Mouse (Mus musculus): ENCODE measurements around the gene Hoxd8. TPM values are rescaled to one million over a fixed set of nuclear protein-coding genes. Genes with fewer than 3 reads are reported as not detected.
A peak's percentile ranks its signal among the peaks of the same experiment; 100 is the strongest.

Gene Hoxd8
- total RNA-seq, 1 experiment: 1.2 TPM

DNA sequence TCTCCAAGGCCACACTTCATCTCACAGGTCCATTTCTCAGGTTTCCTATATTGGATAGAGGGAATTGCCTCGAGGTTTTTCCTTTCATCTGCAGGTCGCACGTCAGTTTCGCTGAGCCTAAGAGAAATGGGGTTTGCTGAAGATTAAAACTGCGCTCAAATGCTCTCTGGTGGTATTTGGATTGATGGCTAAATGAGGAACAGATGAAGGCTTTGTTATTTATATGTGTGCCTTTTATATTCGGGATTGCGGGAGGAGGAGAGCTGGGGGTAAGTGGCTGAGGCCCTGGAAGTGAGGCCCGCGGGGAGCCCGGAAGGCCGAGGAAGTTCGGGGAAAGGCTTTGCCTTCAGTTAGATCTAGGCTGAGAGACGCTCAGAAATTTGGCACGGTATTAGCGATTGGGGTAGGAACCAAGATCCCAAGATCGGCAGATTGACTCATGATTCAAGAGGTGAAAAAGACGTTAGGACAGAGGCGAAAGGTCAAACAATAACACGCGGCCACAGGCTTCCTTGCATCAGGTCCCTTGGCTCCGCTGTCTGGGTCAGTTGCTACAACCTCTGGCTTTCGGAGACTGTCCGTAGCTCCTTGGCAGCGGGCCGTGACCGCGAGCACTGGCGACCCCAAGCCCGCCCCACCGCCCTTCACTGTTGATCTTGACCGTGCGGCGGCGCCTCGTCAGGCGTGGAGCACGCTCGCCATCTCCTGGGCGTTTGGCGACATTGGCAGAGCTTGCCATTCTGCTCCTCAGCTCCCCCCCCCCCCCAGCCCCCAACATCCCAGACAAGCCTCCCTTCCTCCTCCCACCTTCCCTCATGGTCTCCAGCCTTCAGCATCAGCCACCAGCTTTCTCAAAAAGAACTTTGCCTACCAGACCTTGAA lies 31.7 kb upstream of the Hoxd8 start:
- in situ Hi-C loops (cut with MboI; ENCODE audit: low sequenced_read_pairs in 2 of 2, unreplicated experiment in 2 of 2): loop anchor here (25.0 kb wide), 2 partner anchors 610 to 1110 kb away; no protein-coding TSS in a partner anchor

DNA sequence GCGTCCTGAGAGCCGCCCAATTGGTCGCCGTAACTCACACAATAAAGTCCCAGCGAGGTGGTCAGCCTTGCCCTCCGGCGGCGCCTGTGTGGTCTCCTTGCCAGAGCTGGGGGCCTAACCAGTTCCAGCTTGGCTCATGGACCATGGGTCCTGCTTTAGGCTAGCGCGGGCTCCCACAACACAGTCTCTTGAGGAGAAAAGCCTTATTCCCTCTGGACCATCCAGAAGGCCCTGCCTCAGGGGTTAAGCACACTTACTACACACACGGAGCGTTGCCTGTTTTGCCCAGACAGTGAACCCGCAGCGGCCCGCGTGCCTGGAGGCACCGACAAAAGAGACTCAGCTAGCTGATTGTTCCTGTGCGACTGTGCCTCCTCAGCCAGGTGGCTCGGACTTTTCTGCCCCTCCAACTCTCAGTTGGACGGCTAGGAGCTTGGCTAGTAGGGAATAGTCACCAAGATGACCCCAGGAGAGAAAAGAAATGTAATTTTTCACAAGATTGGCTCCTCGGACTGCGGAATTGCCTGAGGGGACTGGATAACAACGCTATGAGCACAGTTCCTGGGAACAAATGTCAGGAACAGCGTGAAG lies 30.5 kb upstream of the Hoxd8 start:
- TF ChIP-seq HCFC1 (IDR thresholded peaks at IDR 0.05; ENCODE audit: borderline replicate concordance, insufficient read depth, low read length) (no peak), ZC3H11A (IDR thresholded peaks at IDR 0.05; ENCODE audit: borderline replicate concordance, low read depth, low read length) (no peak), CHD2 (IDR thresholded peaks at IDR 0.05; ENCODE audit: low read depth, low read length) (no peak), MAFK (IDR thresholded peaks at IDR 0.05; ENCODE audit: insufficient read depth, low read depth, low read length) (no peak)
- Histone ChIP-seq H3K36me3 (ENCODE audit: control insufficient read depth, insufficient read depth, low read length, poor library complexity, severe bottlenecking) (no peaks in the 10 kb centered on the region), H3K4me1 (ENCODE audit: control insufficient read depth in 2 of 2, insufficient read depth in 2 of 2, low read length in 2 of 2, poor library complexity in 1 of 2) (peaks cover 0 to 2% of the 10 kb centered on the region in 2 experiments; a peak in 1 of 4 replicates), H3K9ac (ENCODE audit: insufficient read depth, low read depth, low read length, poor library complexity, severe bottlenecking) (no peak overlapping the region), H3K9me3 (ENCODE audit: control insufficient read depth, insufficient read depth, low read depth, low read length) (no peaks in the 10 kb centered on the region), H3K27ac (ENCODE audit: insufficient read depth, low read depth, low read length, poor library complexity, severe bottlenecking) (no peak overlapping the region), H3K4me3 (ENCODE audit: insufficient read depth in 1 of 2, low read depth in 1 of 2, low read length in 2 of 2, poor library complexity in 1 of 2, severe bottlenecking in 1 of 2) (no peak overlapping the region)
- DNase-seq (ENCODE audit: low read depth, low spot score): no peak
- in situ Hi-C loops (cut with MboI; ENCODE audit: low sequenced_read_pairs in 2 of 2, unreplicated experiment in 2 of 2): loop anchor here (25.0 kb wide), 2 partner anchors 612 to 1112 kb away; no protein-coding TSS in a partner anchor

More for the DNA sequence above, 31.7 kb upstream of the Hoxd8 start:
- DNase-seq (ENCODE audit: low read depth, low spot score): no peak
- Histone ChIP-seq H3K27ac (ENCODE audit: insufficient read depth, low read depth, low read length, poor library complexity, severe bottlenecking) (no peak overlapping the region), H3K36me3 (ENCODE audit: control insufficient read depth, insufficient read depth, low read length, poor library complexity, severe bottlenecking) (no peaks in the 10 kb centered on the region), H3K9me3 (ENCODE audit: control insufficient read depth, insufficient read depth, low read depth, low read length) (no peaks in the 10 kb centered on the region), H3K9ac (ENCODE audit: insufficient read depth, low read depth, low read length, poor library complexity, severe bottlenecking) (peak overlapping the region; percentile 15; the same call in 1 of the 2 replicates), H3K4me1 (ENCODE audit: control insufficient read depth in 2 of 2, insufficient read depth in 2 of 2, low read length in 2 of 2, poor library complexity in 1 of 2) (peaks cover 0 to 5% of the 10 kb centered on the region in 2 experiments; a peak in 1 of 4 replicates), H3K4me3 (ENCODE audit: insufficient read depth in 1 of 2, low read depth in 1 of 2, low read length in 2 of 2, poor library complexity in 1 of 2, severe bottlenecking in 1 of 2) (peak overlapping the region; percentile 44 to 55)
- 0 out of 2 replicates have a peak, but pooled peaks have one; percentile 31 for TF ChIP-seq ZC3H11A (IDR thresholded peaks at IDR 0.05; ENCODE audit: borderline replicate concordance, low read depth, low read length)
- TF ChIP-seq HCFC1 (IDR thresholded peaks at IDR 0.05; ENCODE audit: borderline replicate concordance, insufficient read depth, low read length): no peak

DNA sequence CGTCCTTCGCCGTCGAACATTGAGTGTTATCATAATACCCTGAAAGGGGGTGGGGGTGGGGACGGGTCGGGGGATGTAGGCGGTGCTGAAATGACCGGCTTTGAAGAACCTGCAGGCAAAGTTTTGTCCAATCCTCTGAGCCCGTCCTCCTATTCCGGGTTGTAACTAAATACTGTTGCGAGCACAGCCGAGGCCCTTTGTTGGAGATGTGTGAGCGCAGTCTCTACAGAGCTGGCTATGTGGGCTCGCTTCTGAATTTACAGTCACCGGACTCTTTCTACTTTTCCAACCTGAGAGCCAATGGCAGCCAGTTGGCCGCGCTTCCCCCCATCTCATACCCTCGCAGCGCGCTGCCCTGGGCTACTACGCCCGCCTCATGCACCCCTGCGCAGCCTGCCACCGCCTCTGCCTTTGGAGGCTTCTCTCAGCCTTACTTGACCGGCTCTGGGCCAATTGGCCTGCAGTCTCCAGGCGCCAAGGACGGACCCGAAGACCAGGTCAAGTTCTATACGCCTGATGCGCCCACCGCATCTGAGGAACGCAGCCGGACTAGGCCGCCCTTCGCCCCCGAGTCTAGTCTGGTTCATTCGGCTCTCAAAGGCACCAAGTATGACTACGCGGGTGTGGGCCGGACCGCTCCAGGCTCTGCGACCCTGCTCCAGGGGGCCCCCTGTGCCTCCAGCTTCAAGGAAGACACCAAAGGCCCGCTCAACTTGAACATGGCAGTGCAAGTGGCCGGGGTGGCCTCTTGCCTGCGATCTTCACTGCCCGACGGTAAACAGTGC lies 29.3 kb upstream of the Hoxd8 start, which contains the start of gene Hoxd12:
Gene Hoxd12, plus strand, starts transcription at position 133 of the 785 bp plus-strand sequence.
- TF ChIP-seq ZC3H11A (IDR thresholded peaks at IDR 0.05; ENCODE audit: borderline replicate concordance, low read depth, low read length) (no peak), CHD2 (IDR thresholded peaks at IDR 0.05; ENCODE audit: low read depth, low read length) (no peak), ZNF384 (IDR thresholded peaks at IDR 0.05; ENCODE audit: low read depth, low read length) (no peak), MAFK (IDR thresholded peaks at IDR 0.05; ENCODE audit: insufficient read depth, low read depth, low read length) (no peak), HCFC1 (IDR thresholded peaks at IDR 0.05; ENCODE audit: borderline replicate concordance, insufficient read depth, low read length) (no peak)
- no peak within 1 kb of the TSS for H3K27ac ChIP-seq (ENCODE audit: insufficient read depth, low read depth, low read length, poor library complexity, severe bottlenecking)
- H3K36me3 ChIP-seq (ENCODE audit: control insufficient read depth, insufficient read depth, low read length, poor library complexity, severe bottlenecking): no peaks in the 10 kb centered on the region
- no peak within 1 kb of the TSS for H3K9ac ChIP-seq (ENCODE audit: insufficient read depth, low read depth, low read length, poor library complexity, severe bottlenecking)
- H3K9me3 ChIP-seq (ENCODE audit: control insufficient read depth, insufficient read depth, low read depth, low read length): no peaks in the 10 kb centered on the region
- no peak for DNase-seq (ENCODE audit: low read depth, low spot score)
- peaks cover 0 to 5% of the 10 kb centered on the region in 2 experiments; a peak in 1 of 4 replicates for H3K4me1 ChIP-seq (ENCODE audit: control insufficient read depth in 2 of 2, insufficient read depth in 2 of 2, low read length in 2 of 2, poor library complexity in 1 of 2)
- in situ Hi-C loops (cut with MboI; ENCODE audit: low sequenced_read_pairs in 2 of 2, unreplicated experiment in 2 of 2): loop anchor here (25.0 kb wide), 3 partner anchors 613 to 1113 kb away; no protein-coding TSS in a partner anchor
- peak within 1 kb of the TSS in 1 of 2 experiments; percentile 18; a peak in 1 of 4 replicates for H3K4me3 ChIP-seq (ENCODE audit: insufficient read depth in 1 of 2, low read depth in 1 of 2, low read length in 2 of 2, poor library complexity in 1 of 2, severe bottlenecking in 1 of 2)

GRCm38 (mm10) chr2:74675666-74676282 lies 28.6 kb upstream of the Hoxd8 start:
- DNase-seq (ENCODE audit: low read depth, low spot score): no peak
- peaks cover 0 to 7% of the 10 kb centered on the region in 2 experiments; a peak in 1 of 4 replicates for H3K4me1 ChIP-seq (ENCODE audit: control insufficient read depth in 2 of 2, insufficient read depth in 2 of 2, low read length in 2 of 2, poor library complexity in 1 of 2)
- H3K36me3 ChIP-seq (ENCODE audit: control insufficient read depth, insufficient read depth, low read length, poor library complexity, severe bottlenecking): no peaks in the 10 kb centered on the region
- peak overlapping the region in 1 of 2 experiments; percentile 18; a peak in 1 of 4 replicates for H3K4me3 ChIP-seq (ENCODE audit: insufficient read depth in 1 of 2, low read depth in 1 of 2, low read length in 2 of 2, poor library complexity in 1 of 2, severe bottlenecking in 1 of 2)
- no peaks in the 10 kb centered on the region for H3K9me3 ChIP-seq (ENCODE audit: control insufficient read depth, insufficient read depth, low read depth, low read length)
- H3K9ac ChIP-seq (ENCODE audit: insufficient read depth, low read depth, low read length, poor library complexity, severe bottlenecking): no peak overlapping the region
- H3K27ac ChIP-seq (ENCODE audit: insufficient read depth, low read depth, low read length, poor library complexity, severe bottlenecking): no peak overlapping the region
- in situ Hi-C loops (cut with MboI; ENCODE audit: low sequenced_read_pairs in 2 of 2, unreplicated experiment in 2 of 2): loop anchor here in 1 of 2 experiments (25.0 kb wide), 1 partner anchor 912 kb away; no protein-coding TSS in a partner anchor
- TF ChIP-seq ZNF384 (IDR thresholded peaks at IDR 0.05; ENCODE audit: low read depth, low read length) (no peak), MAFK (IDR thresholded peaks at IDR 0.05; ENCODE audit: insufficient read depth, low read depth, low read length) (no peak), CHD2 (IDR thresholded peaks at IDR 0.05; ENCODE audit: low read depth, low read length) (no peak), ZC3H11A (IDR thresholded peaks at IDR 0.05; ENCODE audit: borderline replicate concordance, low read depth, low read length) (no peak), HCFC1 (IDR thresholded peaks at IDR 0.05; ENCODE audit: borderline replicate concordance, insufficient read depth, low read length) (no peak)

Data from ES-E14 (cell line).